Mouse (Mus musculus) left cerebral cortex, adult 6 months (tissue): ENCODE data around the gene 4930455H04Rik. TPM values are rescaled to one million over a fixed set of nuclear protein-coding genes. Genes with fewer than 3 reads are reported as not detected.

Experiments used
- long read RNA-seq, 2 experiments: library from polyadenylated mRNA; unstranded; transcript quantifications; one replicate each; pipeline ENCODE4 v2.0.0; 2019 to 2020
- polyA plus RNA-seq: library from polyadenylated mRNA; unstranded; fragments of <200 nt; fragmentation: Nextera tagmentation; gene quantifications from 2 replicates; pipeline ENCODE4 v1.2.3, GENCODE M21; 2021

The 4930455H04Rik gene
- 0.20 TPM in 1 of 2 replicates, not detected in the other for polyA plus RNA-seq
- long read RNA-seq, experiment 1 = 0 reads
- long read RNA-seq, experiment 2 = 0 reads

DNA sequence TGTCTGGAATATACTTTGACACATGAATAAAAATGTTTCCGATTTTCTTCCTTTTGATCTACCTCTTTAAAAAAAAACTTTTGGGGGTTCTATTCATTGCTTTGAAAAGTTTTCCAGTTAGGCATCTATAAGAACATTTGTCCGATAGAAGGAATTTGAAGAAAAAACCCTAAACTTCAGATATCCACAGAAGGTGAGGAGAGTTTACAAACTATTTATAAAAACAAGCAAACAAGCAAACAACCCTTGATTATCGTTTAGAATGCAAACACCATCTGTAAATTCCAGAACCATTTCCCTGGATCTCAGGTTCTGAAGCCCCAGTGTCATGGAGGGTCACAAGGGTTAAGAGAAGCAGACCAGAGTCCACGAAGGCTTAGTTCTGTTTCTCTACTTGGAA is at the start of gene 4930455H04Rik:
TSS of gene 4930455H04Rik (plus strand) at position 301 of the 400 bp plus-strand sequence.

GRCm38 (mm10) chr3:116968540-116968997 is 502 bp downstream of the 4930455H04Rik start, which contains the start of gene Palmd:
TSS of gene Palmd (minus strand) at chr3:116968987.

Other genes with a start within 250 kb of the 4930455H04Rik start
- gene Agl, start 160.1 kb upstream of the 4930455H04Rik start, polyA plus RNA-seq = 5.8 and 7.5 TPM in 2 replicates
- gene Frrs1, start 108.8 kb upstream of the 4930455H04Rik start, polyA plus RNA-seq = 0.88 and 1.2 TPM in 2 replicates
- 7.4 and 7.6 TPM in 2 replicates for gene Palmd, start 720 bp downstream of the 4930455H04Rik start, polyA plus RNA-seq